Mouse (Mus musculus) MEL (cell line): ENCODE results near the gene Ptgir.

Experiments
- CTCF ChIP-seq, 3 experiments: IDR thresholded peaks in 2 of 3; conservative IDR thresholded peaks in 1 of 3; 2 replicates each; pipeline ENCODE4 v1.5.1; 2011 to 2012; ENCODE audit warnings: low read length in 3 of 3, low read depth in 2 of 3, mild to moderate bottlenecking in 2 of 3, improper control_type of control experiment in 1 of 3, inconsistent platforms in 1 of 3, mixed read lengths in 1 of 3, moderate library complexity in 1 of 3; ENCODE audit not compliant: control insufficient read depth in 1 of 3, insufficient read depth in 1 of 3, poor library complexity in 1 of 3, severe bottlenecking in 1 of 3
- EP300 ChIP-seq, 2 experiments: IDR thresholded peaks; 2 replicates each; pipeline ENCODE4 v1.6.1; 2011; ENCODE audit warnings: improper control_type of control experiment in 2 of 2, low read length in 2 of 2, low read depth in 1 of 2, mild to moderate bottlenecking in 1 of 2
- GATA1 ChIP-seq: IDR thresholded peaks from 2 replicates; pipeline ENCODE4 v1.6.1; 2011; ENCODE audit warnings: low read depth, low read length, improper control_type of control experiment
- MAX ChIP-seq: IDR thresholded peaks from 2 replicates; pipeline ENCODE4 v1.6.1; 2011; ENCODE audit warnings: low read length, improper control_type of control experiment
- NELFE ChIP-seq: IDR thresholded peaks from 2 replicates; pipeline ENCODE4 v1.6.1; 2011; ENCODE audit warnings: low read depth, low read length, improper control_type of control experiment
- POLR2A ChIP-seq, 2 experiments: IDR thresholded peaks; 2 replicates each; pipeline ENCODE4 v1.6.1; 2011 to 2012; ENCODE audit warnings: low read length in 2 of 2, mild to moderate bottlenecking in 2 of 2, control low read depth in 1 of 2, improper control_type of control experiment in 1 of 2, low read depth in 1 of 2, moderate library complexity in 1 of 2; ENCODE audit not compliant: control insufficient read depth in 1 of 2, insufficient read depth in 1 of 2, poor library complexity in 1 of 2
- POLR2AphosphoS2 ChIP-seq: IDR thresholded peaks from 2 replicates; pipeline ENCODE4 v1.6.1; 2011; ENCODE audit warnings: low read length, improper control_type of control experiment
- TCF12 ChIP-seq: IDR thresholded peaks from 2 replicates; pipeline ENCODE4 v1.6.1; 2014; ENCODE audit warnings: low read depth, mild to moderate bottlenecking, inconsistent platforms, low read length, improper control_type of control experiment, moderate library complexity
- ZNF384 ChIP-seq: IDR thresholded peaks from 2 replicates; pipeline ENCODE4 v1.6.1; 2012; ENCODE audit warnings: low read depth, mild to moderate bottlenecking, inconsistent platforms, low read length, improper control_type of control experiment

DNA sequence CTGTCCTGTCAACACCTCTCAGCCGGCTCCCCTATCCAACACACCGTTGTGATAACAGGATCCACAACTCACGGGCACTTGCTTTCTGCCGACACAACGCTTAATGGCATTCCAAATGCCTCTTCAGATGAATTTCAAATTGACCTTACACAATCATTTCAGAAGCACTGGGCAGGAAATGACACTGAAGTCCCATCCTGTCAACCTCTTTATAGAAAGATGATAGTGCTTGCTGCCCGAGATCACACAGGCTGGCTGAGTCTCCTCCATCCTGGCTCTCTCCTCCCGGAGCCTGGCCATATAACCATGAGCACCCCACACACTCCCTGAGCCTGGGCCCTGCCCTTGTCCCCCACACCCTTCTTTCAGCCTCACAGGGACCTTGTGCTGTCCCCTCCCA is 1.6 kb downstream of the Ptgir start:
- TF ChIP-seq CTCF (IDR thresholded peaks at IDR 0.05 in 2 of 3, conservative IDR thresholded peaks at IDR 0.05 in 1 of 3; ENCODE audit: control insufficient read depth in 1 of 3, insufficient read depth in 1 of 3, low read depth in 2 of 3, low read length in 3 of 3, poor library complexity in 1 of 3, severe bottlenecking in 1 of 3) (no peak), NELFE (no peak), POLR2AphosphoS2 (no peak), TCF12 (no peak), EP300 (IDR thresholded peaks at IDR 0.05; ENCODE audit: low read depth in 1 of 2, low read length in 2 of 2) (no peak), MAX (no peak), ZNF384 (no peak), GATA1 (no peak), POLR2A (IDR thresholded peaks at IDR 0.05; ENCODE audit: control insufficient read depth in 1 of 2, insufficient read depth in 1 of 2, low read depth in 1 of 2, low read length in 2 of 2, poor library complexity in 1 of 2) (no peak)
